In genomic region chr19:16259786-16260434, GRCm38 (mm10) we compare ENCODE assay signal across 14 mouse cellular contexts.
DNase-seq lines count a peak whose midpoint lies in the region; ATAC-seq and TF ChIP-seq lines count a peak whose summit lies in the region.
"Had no signal": no experiment of that assay in that cellular context is flagged by ENCODE, and none has a peak within 500 bp of the region (broad histone marks: within the 10 kb centered on the region; RNA-seq: fewer than 3 reads in every experiment).

No protein-coding gene starts in this region.

- no peak for TF ChIP-seq POLR2A in MEL (IDR thresholded peaks at IDR 0.05; ENCODE audit: control insufficient read depth in 1 of 2, insufficient read depth in 1 of 2, low read depth in 1 of 2, low read length in 2 of 2, poor library complexity in 1 of 2)
- TF ChIP-seq POLR2A in small intestine, adult 2 months (IDR thresholded peaks at IDR 0.05; ENCODE audit: low read depth, low read length) = no peak

- H3K4me2 ChIP-seq in intestine, postnatal 0 days (replicated peaks; ENCODE audit: low read depth) = 0 out of 2 replicates have a peak overlapping the region, but pooled peaks have one; percentile 9
- H3K4me2 ChIP-seq: heart, embryonic 11.5 days; kidney, embryonic 15.5 days had no signal

- no peak for TF ChIP-seq RAD21 in MEL (IDR thresholded peaks at IDR 0.05; ENCODE audit: low read depth, low read length)

- peaks cover 5 to 15% of the 10 kb centered on the region in 2 experiments for H3K4me1 ChIP-seq in MEL (ENCODE audit: control insufficient read depth in 1 of 2, insufficient read depth in 2 of 2, low read length in 2 of 2)
- H3K4me1 ChIP-seq in intestine, postnatal 0 days (replicated peaks; ENCODE audit: control insufficient read depth, insufficient read depth, low read length) = peaks cover 3% of the 10 kb centered on the region; the same call in 1 of the 2 replicates
- H3K4me1 ChIP-seq in small intestine, adult 2 months (ENCODE audit: control insufficient read depth, insufficient read depth, insufficient read length, low read length) = peaks cover 31% of the 10 kb centered on the region

- 51% methylated on average over 6 of the region's 6 CpGs for WGBS in intestine, postnatal 0 days
- WGBS in small intestine, adult 2 months = 58% methylated on average over 6 of the region's 6 CpGs

- no peaks in the 10 kb centered on the region for H3K9me3 ChIP-seq in MEL (replicated peaks; ENCODE audit: insufficient read depth, low read length)
- no peaks in the 10 kb centered on the region for H3K9me3 ChIP-seq in intestine, postnatal 0 days (ENCODE audit: control insufficient read depth)
- H3K9me3 ChIP-seq: kidney, embryonic 15.5 days had no signal

- ATAC-seq in intestine, postnatal 0 days = no peak
- ATAC-seq: hindbrain, embryonic 16.5 days had no signal

- TF ChIP-seq EP300 in MEL (IDR thresholded peaks at IDR 0.05; ENCODE audit: low read depth in 1 of 2, low read length in 2 of 2) = peak; percentile 31 to 50; a peak in 1 of 4 replicates

- H3K4me3 ChIP-seq in MEL (ENCODE audit: control insufficient read depth in 1 of 2, insufficient read depth in 1 of 2, low read depth in 2 of 2, low read length in 2 of 2) = no peak overlapping the region
- H3K4me3 ChIP-seq in intestine, postnatal 0 days (ENCODE audit: low read depth, low read length) = no peak overlapping the region
- H3K4me3 ChIP-seq in small intestine, adult 2 months (ENCODE audit: low read depth, low read length) = no peak overlapping the region
- H3K4me3 ChIP-seq: kidney, embryonic 15.5 days had no signal

- H3K79me2 ChIP-seq in MEL (ENCODE audit: control insufficient read depth, insufficient read depth, low read length, poor library complexity) = no peaks in the 10 kb centered on the region

- no peak overlapping the region; the same call in 1 of the 2 replicates for H3K27ac ChIP-seq in MEL (ENCODE audit: control insufficient read depth, low read depth, low read length)
- peak overlapping the region; percentile 46 for H3K27ac ChIP-seq in intestine, postnatal 0 days (ENCODE audit: low read depth, low read length)
- peak overlapping the region; percentile 76 for H3K27ac ChIP-seq in small intestine, adult 2 months (ENCODE audit: insufficient read depth, low read depth, low read length)
- H3K27ac ChIP-seq: kidney, embryonic 15.5 days had no signal

- no peak for TF ChIP-seq CTCF in MEL (IDR thresholded peaks at IDR 0.05 in 2 of 3, conservative IDR thresholded peaks at IDR 0.05 in 1 of 3; ENCODE audit: control insufficient read depth in 1 of 3, insufficient read depth in 1 of 3, low read depth in 2 of 3, low read length in 3 of 3, poor library complexity in 1 of 3, severe bottlenecking in 1 of 3)
- no peak for TF ChIP-seq CTCF in intestine, postnatal 0 days (IDR thresholded peaks at IDR 0.05; ENCODE audit: low read depth)
- TF ChIP-seq CTCF in small intestine, adult 2 months (IDR thresholded peaks at IDR 0.05; ENCODE audit: extremely low read depth, insufficient read length, insufficient replicate concordance, low read depth, low read length) = no peak

- peaks cover 0 to 20% of the 10 kb centered on the region in 2 experiments; a peak in 2 of 4 replicates for H3K36me3 ChIP-seq in MEL (ENCODE audit: control insufficient read depth in 1 of 2, insufficient read depth in 2 of 2, low read length in 2 of 2)
- no peaks in the 10 kb centered on the region for H3K36me3 ChIP-seq in intestine, postnatal 0 days (ENCODE audit: control insufficient read depth, insufficient read depth)
- no peaks in the 10 kb centered on the region for H3K36me3 ChIP-seq in small intestine, adult 2 months (ENCODE audit: control insufficient read depth, insufficient read depth, low read length)

- DNase-seq in left cerebral cortex, adult 11 months (ENCODE audit: low spot score) = peak; percentile 34
- no peak for DNase-seq in left cerebral cortex, adult 9 months (ENCODE audit: low spot score in 2 of 2)
- DNase-seq in MEL (ENCODE audit: low read depth, low spot score) = peak; percentile 28
- no peak for DNase-seq in kidney, adult 8-10 months
- DNase-seq in embryo, embryonic 10.5 days (ENCODE audit: low spot score) = no peak
- DNase-seq: cerebellum, adult 11 months; cerebellum, postnatal 36 days; gastrocnemius, postnatal 10 days; heart, postnatal 36 days had no signal

- peaks cover 0 to under 1% of the 10 kb centered on the region in 2 experiments; a peak in 1 of 4 replicates for H3K27me3 ChIP-seq in MEL (ENCODE audit: control insufficient read depth in 1 of 2, insufficient read depth in 2 of 2, low read length in 2 of 2)
- no peaks in the 10 kb centered on the region for H3K27me3 ChIP-seq in intestine, postnatal 0 days (replicated peaks; ENCODE audit: control insufficient read depth, insufficient read depth, low read length)
- H3K27me3 ChIP-seq in small intestine, adult 2 months (ENCODE audit: control insufficient read depth, insufficient read depth, low read length) = no peaks in the 10 kb centered on the region
- H3K27me3 ChIP-seq: kidney, embryonic 15.5 days had no signal

- no peak overlapping the region for H3K9ac ChIP-seq in MEL (ENCODE audit: control insufficient read depth, low read depth, low read length, poor library complexity, severe bottlenecking)
- H3K9ac ChIP-seq in intestine, postnatal 0 days (ENCODE audit: low read depth, low read length) = no peak overlapping the region
- H3K9ac ChIP-seq: kidney, embryonic 15.5 days had no signal

TF ChIP-seq in MEL, 35 proteins besides CTCF, POLR2A, EP300 and RAD21:
- TF ChIP-seq MAX (IDR thresholded peaks at IDR 0.05; ENCODE audit: low read length) (peak; percentile 22; the same call in 1 of the 2 replicates), MEF2A (IDR thresholded peaks at IDR 0.05; ENCODE audit: extremely low read depth, insufficient replicate concordance, low read depth, low read length, poor library complexity, severe bottlenecking) (no peak), GATA1 (IDR thresholded peaks at IDR 0.05; ENCODE audit: low read depth, low read length) (0 out of 2 replicates have a peak, but pooled peaks have one; percentile 13)

Comparison
In these comparisons a context has a peak if more than half of its experiments do, and no peak if none do; other contexts are left out.
1. DNase-seq: peak in left cerebral cortex, adult 11 months (single experiment) and MEL (single experiment); none in left cerebral cortex, adult 9 months (0 of 2), kidney, adult 8-10 months (0 of 2) and embryo, embryonic 10.5 days (single experiment).